Mouse (Mus musculus): Measurements from ENCODE around the gene Lax1. TPM values are rescaled to one million over a fixed set of nuclear protein-coding genes. Genes with fewer than 3 reads are reported as not detected.

Gene Lax1
- total and polyA plus RNA-seq, 3 experiments: 14.2 to 15.6 (median 14.9) TPM

- Histone ChIP-seq H3K9me3 (replicated peaks; ENCODE audit: low read length) (no peaks in the 10 kb centered on the region), H3K4me1 (ENCODE audit: control insufficient read depth in 1 of 2, insufficient read depth in 2 of 2) (peaks cover 23 to 85% of the 10 kb centered on the region in 2 experiments), H3K4me3 (replicated peaks in 1 of 3; ENCODE audit: low read depth in 2 of 3, low read length in 2 of 3, poor library complexity in 1 of 3) (no peak overlapping the region), H3K27ac (ENCODE audit: insufficient read depth, low read depth) (peak overlapping the region; percentile 96), H3K79me2 (replicated peaks; ENCODE audit: control insufficient read depth, extremely low read depth, insufficient read depth, poor library complexity, severe bottlenecking) (no peaks in the 10 kb centered on the region), H3K36me3 (replicated peaks in 1 of 2; ENCODE audit: control insufficient read depth in 1 of 2, insufficient read depth in 1 of 2, low read length in 1 of 2) (no peaks in the 10 kb centered on the region), H3K4me2 (ENCODE audit: insufficient read depth, low read depth, poor library complexity, severe bottlenecking) (peak overlapping the region; percentile 79), H3K9ac (ENCODE audit: insufficient read depth, low read depth) (peak overlapping the region; percentile 44), H3K27me3 (replicated peaks) (no peaks in the 10 kb centered on the region)
- TF ChIP-seq CHD2 (IDR thresholded peaks at IDR 0.05; ENCODE audit: low read length): peak; percentile 71
- TF ChIP-seq CHD1 (IDR thresholded peaks at IDR 0.05; ENCODE audit: low read depth, low read length): no peak
- peak; percentile 35; the same call in 1 of the 2 replicates for TF ChIP-seq MEF2A (IDR thresholded peaks at IDR 0.05; ENCODE audit: borderline replicate concordance, low read depth, low read length)
- no peak for TF ChIP-seq USF1 (IDR thresholded peaks at IDR 0.05; ENCODE audit: low read depth, low read length)
- no peak for TF ChIP-seq ZC3H11A (IDR thresholded peaks at IDR 0.05; ENCODE audit: low read depth, low read length)
- TF ChIP-seq ETS1 (conservative IDR thresholded peaks at IDR 0.05; ENCODE audit: low read depth, low read length): no peak; the same call in 1 of the 2 replicates
- no peak for TF ChIP-seq GABPA (IDR thresholded peaks at IDR 0.05; ENCODE audit: insufficient replicate concordance, low read depth, low read length)
- peak; percentile 41; the same call in 1 of the 2 replicates for TF ChIP-seq IRF4 (IDR thresholded peaks at IDR 0.05; ENCODE audit: low read depth, low read length)
- 0 out of 2 replicates have a peak, but pooled peaks have one; percentile 19 for TF ChIP-seq TCF12 (IDR thresholded peaks at IDR 0.05; ENCODE audit: low read depth, low read length)
- in situ Hi-C loops (cut with MboI; ENCODE audit: low pct_ligation_motif_present, low pct_unique_long_range_greater_than_20kb, low sequenced_read_pairs) (no loop called here), dilution Hi-C loops (cut with MboI; ENCODE audit: extremely low pct_ligation_motif_present, extremely low pct_unique_long_range_greater_than_20kb, low sequenced_read_pairs) (no loop called here)
- DNase-seq (ENCODE audit: extremely low read depth): peak; percentile 74
Measured at GRCm38 (mm10) chr1:133694301-133694700, 4.4 kb upstream of the Lax1 start.

GRCm38 (mm10) chr1:133693536-133694114 is 3.7 kb upstream of the Lax1 start:
- Histone ChIP-seq H3K4me2 (ENCODE audit: insufficient read depth, low read depth, poor library complexity, severe bottlenecking) (peak overlapping the region; percentile 33; the same call in 1 of the 2 replicates), H3K79me2 (replicated peaks; ENCODE audit: control insufficient read depth, extremely low read depth, insufficient read depth, poor library complexity, severe bottlenecking) (no peaks in the 10 kb centered on the region; the same call in 1 of the 2 replicates), H3K27me3 (replicated peaks) (no peaks in the 10 kb centered on the region), H3K4me3 (replicated peaks in 1 of 3; ENCODE audit: low read depth in 2 of 3, low read length in 2 of 3, poor library complexity in 1 of 3) (no peak overlapping the region), H3K9ac (ENCODE audit: insufficient read depth, low read depth) (peak overlapping the region; percentile 41), H3K27ac (ENCODE audit: insufficient read depth, low read depth) (peak overlapping the region; percentile 96), H3K9me3 (replicated peaks; ENCODE audit: low read length) (no peaks in the 10 kb centered on the region), H3K36me3 (replicated peaks in 1 of 2; ENCODE audit: control insufficient read depth in 1 of 2, insufficient read depth in 1 of 2, low read length in 1 of 2) (no peaks in the 10 kb centered on the region), H3K4me1 (ENCODE audit: control insufficient read depth in 1 of 2, insufficient read depth in 2 of 2) (peaks cover 23 to 84% of the 10 kb centered on the region in 2 experiments)
- dilution Hi-C loops (cut with MboI; ENCODE audit: extremely low pct_ligation_motif_present, extremely low pct_unique_long_range_greater_than_20kb, low sequenced_read_pairs) (no loop called here), in situ Hi-C loops (cut with MboI; ENCODE audit: low pct_ligation_motif_present, low pct_unique_long_range_greater_than_20kb, low sequenced_read_pairs) (no loop called here)
- TF ChIP-seq HCFC1 (IDR thresholded peaks at IDR 0.05; ENCODE audit: low read depth, low read length) (no peak), CHD2 (IDR thresholded peaks at IDR 0.05; ENCODE audit: low read length) (peak; percentile 33), TCF12 (IDR thresholded peaks at IDR 0.05; ENCODE audit: low read depth, low read length) (peak; percentile 57)
- DNase-seq (ENCODE audit: extremely low read depth): no peak

GRCm38 (mm10) chr1:133692195-133692594 is 2.3 kb upstream of the Lax1 start:
- Histone ChIP-seq H3K4me2 (ENCODE audit: insufficient read depth, low read depth, poor library complexity, severe bottlenecking) (no peak overlapping the region), H3K27ac (ENCODE audit: insufficient read depth, low read depth) (no peak overlapping the region), H3K79me2 (replicated peaks; ENCODE audit: control insufficient read depth, extremely low read depth, insufficient read depth, poor library complexity, severe bottlenecking) (no peaks in the 10 kb centered on the region; the same call in 1 of the 2 replicates), H3K9me3 (replicated peaks; ENCODE audit: low read length) (no peaks in the 10 kb centered on the region), H3K9ac (ENCODE audit: insufficient read depth, low read depth) (no peak overlapping the region), H3K27me3 (replicated peaks) (no peaks in the 10 kb centered on the region), H3K4me3 (replicated peaks in 1 of 3; ENCODE audit: low read depth in 2 of 3, low read length in 2 of 3, poor library complexity in 1 of 3) (no peak overlapping the region), H3K4me1 (ENCODE audit: control insufficient read depth in 1 of 2, insufficient read depth in 2 of 2) (peaks cover 20 to 81% of the 10 kb centered on the region in 2 experiments), H3K36me3 (replicated peaks in 1 of 2; ENCODE audit: control insufficient read depth in 1 of 2, insufficient read depth in 1 of 2, low read length in 1 of 2) (peaks cover 0 to 13% of the 10 kb centered on the region in 2 experiments)
- in situ Hi-C loops (cut with MboI; ENCODE audit: low pct_ligation_motif_present, low pct_unique_long_range_greater_than_20kb, low sequenced_read_pairs) (no loop called here), dilution Hi-C loops (cut with MboI; ENCODE audit: extremely low pct_ligation_motif_present, extremely low pct_unique_long_range_greater_than_20kb, low sequenced_read_pairs) (no loop called here)
- DNase-seq (ENCODE audit: extremely low read depth): no peak
- TF ChIP-seq SIN3A (IDR thresholded peaks at IDR 0.05; ENCODE audit: low read length): no peak
- no peak for TF ChIP-seq NELFE (IDR thresholded peaks at IDR 0.05; ENCODE audit: low read depth, low read length)
- no peak for TF ChIP-seq RAD21 (IDR thresholded peaks at IDR 0.05; ENCODE audit: low read depth, low read length)
- no peak for TF ChIP-seq NRF1 (IDR thresholded peaks at IDR 0.05; ENCODE audit: low read depth, low read length)
- TF ChIP-seq HCFC1 (IDR thresholded peaks at IDR 0.05; ENCODE audit: low read depth, low read length): no peak
- no peak for TF ChIP-seq POLR2AphosphoS2 (IDR thresholded peaks at IDR 0.05; ENCODE audit: low read depth, low read length)
- no peak for TF ChIP-seq CTCF (conservative IDR thresholded peaks at IDR 0.05 in 1 of 2, IDR thresholded peaks at IDR 0.05 in 1 of 2; ENCODE audit: low read depth in 2 of 2, low read length in 2 of 2)
- no peak for TF ChIP-seq MXI1 (IDR thresholded peaks at IDR 0.05; ENCODE audit: low read depth, low read length)
- TF ChIP-seq GABPA (IDR thresholded peaks at IDR 0.05; ENCODE audit: insufficient replicate concordance, low read depth, low read length): no peak
- TF ChIP-seq ZC3H11A (IDR thresholded peaks at IDR 0.05; ENCODE audit: low read depth, low read length): no peak
- TF ChIP-seq MEF2A (IDR thresholded peaks at IDR 0.05; ENCODE audit: borderline replicate concordance, low read depth, low read length): no peak
- no peak for TF ChIP-seq MYC (IDR thresholded peaks at IDR 0.05; ENCODE audit: low read depth, low read length)
- TF ChIP-seq EP300 (IDR thresholded peaks at IDR 0.05; ENCODE audit: low read length): no peak
- no peak for TF ChIP-seq ZMIZ1 (IDR thresholded peaks at IDR 0.05; ENCODE audit: low read depth, low read length)

All from CH12.LX (cell line).